Mouse (Mus musculus) urinary bladder, postnatal 4 days (tissue): ENCODE measurements at regions not wholly inside any gene's neighbourhood (a gene's known extent, or its start where the extent isn't known, plus 50 kb on each side); places are given as distances from the start of the nearest gene placed in this dataset.
"Not testable (repeated sequence)": the region's sequence is repeated elsewhere in the genome, so short reads cannot be mapped to it uniquely, and the experiment has no call there.

ENCODE experiments used
- DNase-seq, 2 experiments: peaks; one replicate each; pipeline ENCODE4 v3.0.0; 2021 to 2022; ENCODE audit warnings: low spot score in 2 of 2

GRCm38 (mm10) chr4:143055371-143055770 lies 157.4 kb downstream of the Prdm2 start:
- no peak for DNase-seq

- no peak for DNase-seq
Measured at GRCm38 (mm10) chr4:143053029-143053428, 159.8 kb downstream of the Prdm2 start.

- DNase-seq, result no peak
Measured at GRCm38 (mm10) chr4:143051205-143051604, 161.6 kb downstream of the Prdm2 start.

GRCm38 (mm10) chr4:143045245-143045644 lies 167.6 kb downstream of the Prdm2 start:
- no peak for DNase-seq

- no peak for DNase-seq
Measured at GRCm38 (mm10) chr4:143042806-143043205, 170.0 kb downstream of the Prdm2 start.

GRCm38 (mm10) chr4:143038626-143039025 lies 174.2 kb downstream of the Prdm2 start:
- DNase-seq, result no peak

- DNase-seq, result no peak
Measured at GRCm38 (mm10) chr4:143036704-143037103, 176.1 kb downstream of the Prdm2 start.

- DNase-seq, result not testable (repeated sequence)
Measured at GRCm38 (mm10) chr4:143035089-143035488, 177.7 kb downstream of the Prdm2 start.

- DNase-seq, result not testable (repeated sequence)
Measured at GRCm38 (mm10) chr4:143034324-143034723, 178.5 kb downstream of the Prdm2 start.

GRCm38 (mm10) chr4:143029813-143030212 lies 183.0 kb downstream of the Prdm2 start:
- DNase-seq, result not testable (repeated sequence)

- DNase-seq, result peak in 1 of 2 experiments; percentile 48
Measured at GRCm38 (mm10) chr4:143027292-143027691, 185.5 kb downstream of the Prdm2 start.

GRCm38 (mm10) chr4:143021242-143021881 lies 191.4 kb downstream of the Prdm2 start:
- DNase-seq, result peak in 1 of 2 experiments; percentile 70

GRCm38 (mm10) chr4:143020658-143021057 lies 192.1 kb downstream of the Prdm2 start:
- no peak for DNase-seq

- DNase-seq, result no peak
Measured at GRCm38 (mm10) chr4:143012900-143013299, 199.9 kb downstream of the Prdm2 start.

GRCm38 (mm10) chr4:143001961-143002360 lies 210.8 kb downstream of the Prdm2 start:
- no peak for DNase-seq

GRCm38 (mm10) chr4:143001486-143001885 lies 211.3 kb downstream of the Prdm2 start:
- DNase-seq, result no peak

- DNase-seq, result no peak
Measured at GRCm38 (mm10) chr4:142996406-142996805, 216.4 kb downstream of the Prdm2 start.

- DNase-seq, result no peak
Measured at GRCm38 (mm10) chr4:142991401-142991800, 221.4 kb downstream of the Prdm2 start.

- no peak for DNase-seq
Measured at GRCm38 (mm10) chr4:142989175-142989574, 223.6 kb downstream of the Prdm2 start.

- no peak for DNase-seq
Measured at GRCm38 (mm10) chr4:142983295-142983624, 229.5 kb downstream of the Prdm2 start.

- no peak for DNase-seq
Measured at GRCm38 (mm10) chr4:142982585-142983294, 230.1 kb downstream of the Prdm2 start.

- DNase-seq, result no peak
Measured at GRCm38 (mm10) chr4:142975620-142976019, 237.2 kb downstream of the Prdm2 start.

- DNase-seq, result no peak
Measured at GRCm38 (mm10) chr4:142970040-142970439, 242.8 kb downstream of the Prdm2 start.
